Mouse (Mus musculus): ENCODE measurements around the gene Gm21103.
"Not testable (repeated sequence)": the region's sequence is repeated elsewhere in the genome, so short reads cannot be mapped to it uniquely, and the experiment has no call there.

Gm21103 gene

DNA sequence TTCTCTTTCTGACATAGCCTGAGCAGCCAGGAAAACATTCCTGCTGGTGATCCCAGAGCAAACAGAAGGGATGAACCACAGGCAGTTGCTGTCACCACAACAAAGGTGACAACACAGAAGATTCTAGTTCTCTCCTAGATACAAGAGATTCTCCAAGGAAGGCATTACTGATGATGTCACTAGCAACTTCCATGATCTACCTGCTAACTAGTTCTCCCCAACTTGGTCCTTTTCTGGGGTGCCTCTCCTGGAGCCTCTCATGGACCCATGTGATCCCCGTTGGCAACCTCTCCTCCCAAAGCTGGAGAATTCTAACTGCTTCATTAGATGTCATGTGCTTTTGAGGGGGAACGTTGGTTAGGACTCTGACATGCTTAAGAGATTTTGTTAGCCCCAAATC is at the start of gene Gm21103:
Gene Gm21103 (minus strand): TSS at position 101 of the 400 bp plus-strand sequence.
- DNase-seq (ENCODE audit: low spot score in 2 of 2) = not testable (repeated sequence)

DNA sequence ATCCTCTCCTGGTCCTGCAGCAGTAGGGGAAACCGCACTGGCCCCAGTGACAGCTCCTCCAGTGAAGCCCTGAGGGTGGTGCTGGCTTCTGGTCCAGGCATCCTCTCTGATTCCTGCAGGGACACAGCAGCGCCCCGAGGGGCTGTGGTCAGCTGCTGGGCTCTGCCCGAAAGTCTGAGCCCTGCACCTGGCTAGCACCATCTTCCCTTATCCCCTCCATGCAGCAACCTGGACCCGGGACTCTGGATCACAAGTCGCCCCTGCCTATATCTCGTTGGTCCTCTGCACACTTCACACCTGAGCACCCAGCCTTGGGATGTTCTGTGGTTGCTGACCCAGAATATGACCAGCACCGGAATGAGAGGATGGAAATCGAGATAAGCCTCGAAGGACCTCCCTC is 38.9 kb upstream of the Gm21103 start, which contains the start of gene Gm3618:
Gene Gm3618 (minus strand): TSS at position 101 of the 400 bp plus-strand sequence.
- DNase-seq (ENCODE audit: low spot score in 2 of 2) = not testable (repeated sequence)

DNA sequence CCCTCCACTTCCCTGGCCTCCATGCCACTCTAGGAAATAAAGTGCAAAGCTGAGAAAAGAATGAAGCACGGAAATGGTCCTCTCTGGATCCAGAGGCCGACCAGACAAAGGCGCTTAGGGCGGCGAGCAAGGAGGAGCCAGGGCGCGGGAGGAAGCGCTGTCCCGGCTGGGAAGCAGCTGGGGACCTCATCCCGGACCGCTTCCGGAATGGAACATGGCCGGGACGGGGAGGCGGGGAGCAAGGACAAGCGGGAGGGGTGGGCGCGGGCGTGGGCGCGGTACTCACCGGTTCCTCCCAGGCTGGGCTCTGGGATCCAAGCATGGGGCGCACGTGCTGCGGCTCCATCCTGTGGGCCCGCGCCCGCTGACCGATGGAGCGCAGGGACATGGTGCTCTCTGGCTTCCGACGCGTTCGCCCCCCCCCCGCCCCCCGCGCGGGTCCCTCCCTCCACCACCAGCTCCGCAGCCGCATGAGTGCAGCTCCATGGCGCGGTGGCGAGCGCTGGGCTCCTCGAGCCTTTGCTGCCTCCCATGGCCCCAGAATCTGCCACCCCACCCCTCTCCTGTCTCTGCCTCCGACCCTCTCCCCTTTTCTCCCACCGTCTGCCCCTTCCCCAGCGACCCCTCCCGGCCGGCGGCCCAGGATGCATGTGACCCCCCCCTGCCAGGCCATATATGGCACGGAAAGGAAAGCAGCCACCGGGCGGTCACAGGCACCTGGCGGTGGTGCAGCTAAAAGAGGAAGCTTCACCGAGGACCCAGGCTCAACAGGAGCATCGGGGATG is 17.5 kb downstream of the Gm21103 start, which contains the start of gene Gm3411:
Gene Gm3411 (minus strand): TSS at position 320 of the 785 bp plus-strand sequence.
- peak; percentile 38 to 49 for DNase-seq (ENCODE audit: low spot score in 2 of 2)
